Mouse (Mus musculus) adrenal gland, postnatal 25 days (tissue): Measurements from ENCODE around the gene Ltb4r1. TPM values are rescaled to one million over a fixed set of nuclear protein-coding genes. Genes with fewer than 3 reads are reported as not detected.
A peak's percentile ranks its signal among the peaks of the same experiment; 100 is the strongest.

Experiments used
- DNase-seq: peaks from one replicate; pipeline ENCODE4 v3.0.0; 2021; ENCODE audit warnings: mixed read lengths
- total RNA-seq: library from RNA; stranded (reverse); gene quantifications from 2 replicates; pipeline ENCODE4 v1.2.3, GENCODE M21; 2021

The Ltb4r1 gene
- total RNA-seq, 1 experiment from 2014 or later, result not detected

DNA sequence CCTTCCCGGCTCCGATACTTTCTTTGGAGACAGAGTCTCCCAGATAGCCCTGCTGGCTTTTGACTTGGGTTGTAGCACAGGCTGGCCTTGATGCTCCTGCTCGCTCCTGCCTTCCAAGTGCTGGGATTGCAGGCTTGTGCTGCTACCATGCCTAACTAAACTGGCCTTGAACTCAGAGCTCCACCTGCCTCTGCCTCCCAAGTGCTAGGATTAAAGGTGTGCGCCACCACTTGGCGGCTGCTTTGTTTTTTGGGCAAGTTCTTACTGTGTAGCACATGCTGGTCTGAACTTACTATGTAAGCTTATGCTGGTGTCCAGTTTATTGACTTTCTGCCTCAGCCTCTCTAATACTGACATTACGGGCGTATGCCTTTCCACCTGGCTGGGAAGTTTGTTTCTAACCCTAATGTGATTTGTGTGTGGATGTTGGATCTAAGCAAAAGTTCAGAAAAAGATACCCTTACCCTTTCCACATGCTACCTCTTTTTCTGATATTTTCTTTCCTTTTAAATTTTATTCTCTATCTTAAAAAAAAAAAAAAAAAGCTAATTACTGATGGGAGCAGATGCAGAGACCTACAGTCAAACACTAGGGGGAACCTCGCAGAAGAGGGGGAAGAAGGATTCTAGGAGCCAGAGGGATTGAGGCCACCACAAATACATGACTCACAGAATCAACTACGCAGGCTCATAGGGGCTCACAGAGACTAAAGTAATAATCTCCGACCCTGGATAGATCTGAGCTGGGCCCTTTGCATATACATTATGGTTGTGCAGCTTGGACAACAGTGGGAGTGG is 18.5 kb upstream of the Ltb4r1 start:
- DNase-seq, result no peak

DNA sequence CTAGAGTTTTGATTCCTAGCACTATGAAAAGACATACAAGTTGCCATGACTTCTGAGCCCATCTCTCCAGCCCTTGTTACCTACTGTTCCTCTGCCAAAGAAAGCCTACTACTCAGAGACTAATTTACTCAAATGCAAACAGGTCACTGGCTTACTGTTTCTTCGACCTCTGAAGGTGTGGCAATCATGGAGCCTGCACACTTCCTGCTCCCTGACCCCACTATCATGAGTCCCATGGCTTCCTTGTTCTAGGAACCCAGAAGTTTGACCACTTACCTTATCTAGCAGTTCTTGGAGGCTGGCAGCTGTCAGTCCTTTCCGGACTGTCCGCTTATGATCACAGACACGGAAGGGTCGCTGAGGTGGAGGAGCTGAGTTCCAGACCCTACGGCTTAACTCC is 8.2 kb upstream of the Ltb4r1 start:
- DNase-seq, result no peak

DNA sequence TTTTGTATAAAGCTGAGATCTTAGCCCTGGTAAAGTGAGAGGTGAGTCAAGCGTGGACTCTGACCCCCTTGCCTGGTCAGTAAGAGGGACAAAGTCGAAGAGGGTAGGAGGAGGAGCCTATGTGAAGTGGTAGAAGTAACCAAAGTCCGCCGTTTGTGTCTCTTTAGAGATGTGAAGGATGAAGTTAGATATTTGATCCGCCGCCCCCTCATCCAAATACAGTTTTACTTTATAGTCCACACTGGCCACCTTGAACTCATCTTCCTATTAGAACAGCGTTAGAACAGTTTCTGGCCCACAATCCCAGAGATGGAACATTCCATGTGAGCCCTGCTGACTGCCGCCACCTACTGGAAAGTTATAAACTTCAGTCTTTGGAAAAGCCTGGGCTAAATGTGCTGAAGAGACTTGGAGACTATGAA is 7.4 kb upstream of the Ltb4r1 start, which contains the start of gene Cideb:
Gene Cideb, minus strand, starts transcription at position 96 of the 422 bp plus-strand sequence.
- no peak for DNase-seq

DNA sequence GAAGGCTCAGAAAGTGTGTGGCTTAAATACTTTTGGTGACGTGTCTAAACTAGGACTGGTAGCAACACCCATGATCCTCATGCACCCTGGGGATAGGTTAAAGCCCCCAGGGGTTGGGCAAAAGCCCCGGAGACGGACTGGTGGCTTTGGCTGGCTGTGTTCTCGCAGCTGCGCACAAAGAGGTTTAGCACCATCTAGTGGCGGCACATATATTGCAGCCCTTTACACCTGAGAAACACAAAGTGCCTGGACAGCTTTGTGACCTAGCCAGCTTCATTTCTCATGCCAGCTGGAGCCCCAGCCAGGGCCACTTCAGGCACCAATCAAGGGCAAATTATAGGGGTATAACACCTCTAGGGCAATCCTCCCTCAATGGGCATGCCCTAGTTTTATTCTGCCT is 5.6 kb upstream of the Ltb4r1 start:
- DNase-seq, result peak; percentile 80

DNA sequence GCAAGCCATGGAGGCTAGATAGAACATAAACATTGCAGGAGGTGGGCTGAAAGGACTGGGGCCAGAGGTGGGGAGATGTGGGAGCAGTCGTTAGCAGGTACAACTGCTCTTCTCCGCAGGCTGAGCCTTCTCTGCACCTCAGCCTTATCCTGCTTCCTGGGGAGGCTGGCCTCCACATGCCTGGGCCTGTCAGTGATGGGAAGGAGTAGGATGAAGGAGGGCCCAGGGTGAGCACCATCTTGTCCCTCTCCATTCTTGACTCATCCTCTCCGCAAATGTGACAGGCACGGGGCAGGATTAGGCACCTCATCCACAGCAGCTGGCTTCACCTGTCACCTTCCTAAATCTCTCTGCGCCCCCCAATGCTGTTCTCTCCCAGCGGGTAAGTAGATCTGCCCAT is 4.6 kb upstream of the Ltb4r1 start, which contains the start of gene Ltb4r2:
Gene Ltb4r2, plus strand, starts transcription at position 266 of the 400 bp plus-strand sequence.
- no peak for DNase-seq

DNA sequence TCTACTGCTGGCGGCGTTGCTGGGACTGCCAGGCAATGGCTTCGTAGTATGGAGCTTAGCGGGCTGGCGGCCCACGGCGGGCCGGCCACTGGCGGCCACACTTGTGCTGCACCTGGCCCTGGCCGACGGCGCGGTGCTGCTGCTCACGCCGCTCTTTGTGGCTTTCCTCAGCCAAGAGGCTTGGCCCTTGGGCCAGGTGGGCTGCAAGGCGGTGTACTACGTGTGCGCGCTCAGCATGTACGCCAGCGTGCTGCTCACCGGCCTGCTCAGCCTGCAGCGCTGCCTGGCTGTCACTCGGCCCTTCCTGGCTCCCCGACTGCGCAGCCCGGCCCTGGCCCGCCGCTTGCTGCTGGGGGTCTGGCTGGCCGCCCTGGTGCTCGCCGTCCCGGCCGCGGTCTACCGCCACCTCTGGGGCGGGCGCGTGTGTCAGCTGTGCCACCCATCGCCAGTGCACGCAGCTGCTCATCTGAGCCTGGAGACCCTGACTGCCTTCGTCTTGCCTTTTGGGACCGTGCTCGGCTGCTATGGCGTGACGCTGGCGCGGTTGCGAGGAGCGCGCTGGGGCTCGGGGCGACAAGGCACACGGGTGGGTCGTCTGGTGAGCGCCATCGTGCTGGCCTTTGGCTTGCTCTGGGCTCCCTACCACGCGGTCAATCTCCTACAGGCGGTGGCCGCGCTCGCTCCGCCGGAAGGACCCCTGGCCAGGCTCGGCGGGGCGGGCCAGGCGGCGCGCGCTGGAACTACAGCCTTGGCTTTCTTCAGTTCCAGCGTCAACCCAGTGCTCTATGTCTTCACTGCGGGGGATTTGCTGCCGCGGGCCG is 3.6 kb upstream of the Ltb4r1 start:
- DNase-seq, result peak; percentile 47

DNA sequence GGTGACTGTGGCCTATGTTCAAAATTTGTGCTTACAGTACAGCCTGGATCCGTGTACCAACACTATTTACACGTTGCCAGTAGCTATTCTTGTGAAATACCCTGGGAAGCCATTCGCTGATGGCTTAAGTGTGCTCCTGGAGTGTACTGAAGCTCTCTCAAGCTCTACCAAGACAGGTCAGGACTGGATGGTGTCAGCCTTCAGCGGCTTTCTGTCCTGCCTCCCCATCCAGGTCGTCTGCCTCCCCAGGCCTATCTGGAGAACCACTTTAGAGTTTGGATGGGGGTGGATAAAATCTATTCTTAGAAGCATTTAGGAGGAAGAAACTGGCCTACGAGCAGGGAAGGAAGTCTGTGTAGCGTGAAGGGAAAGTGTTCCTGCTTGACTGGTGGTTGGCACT is 2.6 kb upstream of the Ltb4r1 start:
- no peak for DNase-seq

DNA sequence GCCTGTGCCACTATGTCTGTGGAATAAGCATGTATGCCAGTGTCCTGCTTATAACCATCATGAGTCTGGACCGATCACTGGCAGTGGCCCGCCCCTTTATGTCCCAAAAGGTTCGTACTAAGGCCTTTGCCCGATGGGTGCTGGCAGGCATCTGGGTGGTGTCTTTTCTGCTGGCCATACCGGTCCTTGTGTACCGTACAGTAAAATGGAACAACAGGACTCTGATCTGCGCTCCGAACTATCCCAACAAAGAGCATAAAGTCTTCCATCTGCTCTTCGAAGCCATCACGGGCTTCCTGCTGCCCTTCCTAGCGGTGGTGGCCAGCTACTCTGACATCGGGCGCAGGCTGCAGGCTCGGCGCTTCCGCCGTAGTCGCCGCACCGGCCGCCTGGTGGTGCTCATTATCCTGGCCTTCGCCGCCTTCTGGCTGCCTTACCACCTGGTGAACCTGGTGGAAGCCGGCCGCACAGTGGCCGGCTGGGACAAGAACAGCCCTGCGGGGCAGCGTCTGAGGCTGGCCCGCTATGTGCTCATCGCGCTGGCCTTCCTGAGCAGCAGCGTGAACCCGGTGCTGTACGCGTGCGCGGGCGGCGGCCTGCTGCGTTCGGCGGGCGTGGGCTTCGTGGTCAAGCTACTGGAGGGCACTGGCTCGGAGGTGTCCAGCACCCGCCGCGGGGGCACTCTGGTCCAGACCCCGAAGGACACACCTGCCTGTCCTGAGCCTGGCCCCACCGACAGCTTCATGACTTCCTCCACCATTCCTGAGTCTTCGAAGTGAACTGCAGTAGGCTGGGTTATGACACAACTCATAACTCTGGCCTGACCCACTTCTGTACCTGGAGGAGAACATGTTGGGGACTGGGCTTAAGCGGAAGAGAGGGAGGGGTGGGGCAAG is 2.0 kb downstream of the Ltb4r1 start:
- DNase-seq, result peak; percentile 65

DNA sequence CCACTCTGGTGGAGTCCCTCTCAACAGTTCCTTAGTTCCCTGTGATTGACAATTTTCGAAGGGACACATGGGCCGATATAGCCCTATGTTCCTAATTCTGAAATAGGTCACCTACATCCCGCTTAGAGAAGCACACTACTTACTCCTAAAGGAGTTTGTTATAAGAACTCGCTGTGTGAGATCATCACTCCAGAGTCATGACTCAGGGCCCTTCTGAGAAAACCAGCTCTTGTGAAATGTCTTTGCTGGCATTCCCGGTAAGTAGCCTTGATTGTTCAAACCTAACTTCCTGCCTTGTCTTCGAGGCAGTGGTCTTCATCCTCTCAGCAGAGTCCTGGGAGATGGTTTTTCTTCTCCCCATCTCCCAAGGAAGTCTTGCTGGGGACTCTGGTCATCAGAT is 2.8 kb downstream of the Ltb4r1 start:
- DNase-seq, result no peak

DNA sequence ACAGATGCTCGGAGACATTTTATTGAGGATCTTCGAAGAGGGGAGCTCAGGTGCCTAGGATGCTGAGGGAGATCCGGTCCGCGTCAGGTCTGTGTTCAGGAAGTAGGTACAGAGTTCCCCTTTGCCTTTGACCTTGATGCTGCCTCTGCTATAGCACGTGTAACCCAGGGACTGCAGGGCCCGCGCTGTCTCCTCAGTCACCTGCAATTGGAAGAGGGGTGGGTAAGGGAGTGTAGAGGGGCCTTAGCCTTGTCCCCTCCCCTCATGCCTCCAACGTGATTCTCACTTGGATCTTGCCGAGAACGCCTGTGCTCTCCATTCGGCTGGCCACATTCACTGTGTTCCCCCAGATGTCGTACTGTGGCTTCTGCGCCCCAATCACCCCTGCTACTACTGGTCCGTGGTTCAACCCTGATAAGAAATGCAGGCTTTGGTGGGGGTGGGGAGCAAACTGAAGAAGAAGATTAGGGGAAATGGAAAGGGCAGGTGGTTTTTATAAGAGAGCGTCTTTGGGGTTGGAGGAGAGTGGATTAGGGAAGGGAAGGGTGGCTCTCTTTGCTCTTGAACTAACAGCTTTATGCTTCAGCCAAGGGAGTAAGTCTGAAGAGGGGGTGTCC is 3.4 kb downstream of the Ltb4r1 start:
- DNase-seq, result no peak

DNA sequence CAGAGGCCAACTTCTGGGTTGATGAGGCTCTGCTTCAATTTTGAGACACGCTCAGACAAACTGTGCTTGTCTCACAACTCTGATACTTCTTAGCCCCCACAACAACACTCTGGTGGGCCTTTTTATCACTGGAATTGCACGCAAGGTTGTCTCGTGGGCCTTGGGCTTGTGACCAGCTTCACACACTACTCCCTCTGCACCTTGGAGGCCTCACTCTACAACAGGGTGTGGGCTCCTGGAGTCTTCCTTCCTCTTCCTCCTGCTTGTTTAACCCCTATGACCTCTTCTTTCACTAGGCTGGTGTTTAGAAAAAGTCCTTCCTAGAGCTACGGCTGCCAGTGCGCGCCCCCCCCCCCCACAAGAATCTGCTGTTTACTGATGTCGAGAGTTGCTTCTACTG is 10.9 kb downstream of the Ltb4r1 start:
- DNase-seq, result no peak

DNA sequence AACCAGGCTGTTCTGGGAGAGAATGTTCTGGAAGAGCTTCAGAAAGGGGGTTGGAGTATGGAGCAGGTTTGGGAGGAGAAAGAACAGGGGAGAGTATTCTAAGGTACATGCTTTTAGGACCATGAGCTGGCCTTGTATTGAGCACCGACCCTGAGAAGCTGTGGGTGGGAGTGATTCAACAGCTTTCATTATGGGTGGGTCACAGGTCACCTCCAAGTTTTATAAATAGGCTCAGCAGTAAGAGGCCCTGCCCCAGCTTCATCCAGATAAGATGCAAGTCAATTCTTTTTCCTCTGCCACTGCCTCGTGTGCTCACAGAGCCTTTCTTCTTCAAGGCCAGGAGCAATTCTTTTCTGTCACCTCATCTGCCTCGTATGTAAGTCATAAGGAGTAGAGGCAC is 11.4 kb downstream of the Ltb4r1 start:
- DNase-seq, result no peak

DNA sequence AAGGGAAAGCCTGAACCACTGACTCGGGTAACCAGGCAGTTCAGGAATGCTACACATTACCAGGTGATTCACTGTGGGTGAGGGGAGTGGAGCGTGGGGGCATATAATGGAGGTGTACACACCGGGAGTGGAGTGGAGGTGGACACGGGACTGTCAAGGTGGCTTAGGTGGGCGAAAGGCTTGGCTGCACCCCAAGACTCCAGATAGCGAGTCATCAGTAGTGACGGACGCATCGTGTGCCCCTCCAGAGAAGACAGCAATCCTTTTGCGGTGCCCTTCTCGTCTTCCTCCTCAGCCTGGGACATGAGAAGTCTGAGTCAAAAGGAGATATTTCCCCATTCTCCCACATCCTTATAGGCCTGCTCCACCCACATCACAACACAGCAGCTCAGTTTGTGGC is 12.0 kb downstream of the Ltb4r1 start:
- no peak for DNase-seq

DNA sequence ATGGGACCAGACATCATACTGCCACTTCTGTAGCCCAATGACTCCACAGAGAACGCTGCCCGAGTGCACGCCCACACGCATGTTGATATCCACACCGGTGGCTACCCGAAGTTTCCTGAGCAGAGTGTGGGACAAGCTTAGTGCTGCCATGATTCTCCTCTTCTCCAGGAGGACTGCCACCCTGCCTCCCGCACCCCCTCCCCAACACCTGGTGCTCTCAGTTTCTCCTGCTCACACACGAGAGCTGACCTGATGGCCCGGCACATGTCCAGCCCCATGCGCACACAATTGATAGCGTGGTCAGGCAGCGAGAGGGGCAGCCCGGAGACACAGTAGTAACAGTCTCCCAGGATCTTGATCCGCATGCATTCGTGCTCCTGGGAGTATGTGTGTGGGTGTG is 12.9 kb downstream of the Ltb4r1 start:
- no peak for DNase-seq

DNA sequence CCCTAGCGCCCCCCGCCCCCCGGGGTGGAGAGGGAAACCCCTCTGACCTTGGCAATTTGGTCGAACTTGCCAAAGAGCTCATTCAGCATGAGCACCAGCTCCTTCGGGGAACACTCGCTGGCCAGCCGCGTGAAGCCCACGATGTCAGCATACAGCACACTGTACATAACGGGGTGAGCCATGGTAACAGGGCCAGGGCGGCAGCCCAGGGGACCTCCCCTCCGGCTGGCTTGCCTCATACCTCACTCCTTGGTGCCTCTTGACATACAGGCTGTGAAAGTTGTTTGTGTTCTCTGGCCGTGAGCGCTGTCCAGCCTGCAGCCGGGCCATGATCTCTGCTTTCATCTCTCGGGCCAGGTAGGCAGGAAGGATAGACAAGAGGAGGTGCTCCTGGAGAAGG is 13.9 kb downstream of the Ltb4r1 start:
- DNase-seq, result no peak

DNA sequence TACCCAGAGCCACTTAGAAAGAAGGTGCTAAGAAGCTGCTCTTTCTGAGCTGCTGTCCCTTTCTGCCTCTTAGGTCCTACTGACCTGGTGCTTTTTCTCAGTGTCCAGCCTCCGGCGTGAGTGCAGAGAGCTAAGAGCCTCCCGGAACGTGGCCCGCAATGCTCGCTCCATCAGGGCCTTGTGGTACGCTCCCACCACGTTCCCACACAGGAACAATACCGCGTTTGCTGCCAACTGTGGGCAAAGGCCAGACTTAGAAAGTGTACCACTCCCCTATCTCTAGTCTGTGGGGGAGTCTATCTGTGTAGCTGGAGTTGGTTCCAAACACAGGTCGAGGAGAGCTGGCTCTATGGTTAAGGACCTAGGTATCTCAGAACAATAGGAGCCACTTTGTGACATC is 15.0 kb downstream of the Ltb4r1 start:
- no peak for DNase-seq

DNA sequence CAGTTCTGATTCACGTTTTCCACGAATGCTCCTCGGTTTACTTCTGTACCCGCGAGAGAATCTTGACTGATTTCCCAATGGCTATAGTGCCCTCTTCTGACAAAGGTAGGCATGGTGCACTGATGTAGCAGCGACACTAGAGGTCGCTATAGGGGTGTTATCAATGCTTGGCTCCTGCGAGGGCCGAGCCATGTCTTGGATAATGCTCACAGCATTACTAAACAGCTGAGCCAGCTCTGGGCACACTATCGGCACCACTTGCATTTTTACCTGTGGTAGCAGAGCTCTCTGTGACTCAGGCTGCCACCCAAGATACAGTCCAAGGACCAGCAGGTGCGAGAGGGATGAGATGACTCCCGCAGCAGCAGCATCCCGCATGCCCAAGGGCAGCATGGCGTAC is 15.5 kb downstream of the Ltb4r1 start:
- DNase-seq, result peak; percentile 55

DNA sequence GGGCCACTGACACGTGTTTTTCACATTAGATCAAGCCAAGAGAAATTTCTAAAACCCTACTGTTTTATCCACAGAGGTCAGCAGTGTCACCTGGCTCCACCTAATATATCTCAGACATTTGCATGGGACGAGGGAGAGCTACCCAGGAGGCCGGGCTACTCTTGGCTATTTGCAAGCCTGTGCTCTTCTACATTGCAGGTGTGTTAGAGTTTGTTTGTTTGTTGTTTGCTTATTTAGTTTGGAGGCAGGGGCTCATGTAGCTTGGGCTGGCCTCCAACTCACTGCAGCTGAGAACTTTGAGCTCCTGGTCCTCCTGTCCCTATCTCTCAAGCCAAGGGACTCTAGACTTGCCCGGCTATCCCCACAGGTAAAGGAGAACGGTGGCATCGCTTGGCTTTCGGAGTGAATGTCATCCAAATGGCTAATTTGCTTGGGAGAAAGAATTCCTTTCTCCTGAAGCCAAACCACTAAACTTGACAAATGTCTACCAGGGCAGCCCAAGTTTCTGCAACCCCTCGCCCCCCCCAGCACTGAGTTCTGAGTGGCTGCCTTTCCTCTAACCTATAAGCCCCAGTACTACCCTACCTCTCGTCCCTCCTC is 16.7 kb downstream of the Ltb4r1 start:
- DNase-seq, result no peak

DNA sequence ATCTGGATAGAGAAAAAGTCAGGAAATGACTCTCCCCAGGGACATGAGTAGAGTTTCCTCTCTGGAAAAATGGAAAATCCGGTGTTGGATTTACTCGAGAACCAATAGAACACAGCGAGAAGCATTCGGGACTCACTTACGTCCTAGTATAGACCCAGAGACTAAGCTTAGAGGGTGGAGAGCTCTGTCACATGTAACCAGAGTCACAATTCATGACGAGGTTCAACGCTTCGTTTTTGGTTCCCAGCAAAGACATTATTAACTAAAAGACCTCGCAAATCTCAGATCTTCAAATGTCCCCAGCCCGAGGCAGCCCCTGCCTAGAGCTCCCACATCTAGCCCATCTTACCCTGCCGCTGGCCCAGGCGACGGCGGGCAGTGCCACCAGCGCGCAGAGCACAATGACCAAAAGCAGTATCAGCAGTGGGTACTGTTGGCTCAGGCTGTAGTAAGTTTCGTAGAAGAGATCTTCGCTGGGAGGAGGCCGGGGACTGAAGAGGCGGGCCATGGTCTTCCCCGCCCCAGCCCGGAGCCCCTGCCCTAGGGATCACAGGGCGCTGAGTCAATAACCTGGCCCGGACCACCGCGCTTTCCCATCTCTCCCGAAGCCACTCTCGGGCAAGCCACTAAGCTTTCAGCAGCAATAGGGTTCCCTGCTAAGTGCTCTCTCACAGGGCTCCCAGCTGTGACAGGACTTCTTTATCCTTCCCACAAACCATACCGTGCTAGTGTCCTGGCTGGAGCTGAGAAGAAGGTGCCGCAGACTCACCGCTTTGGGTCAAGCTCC is 17.6 kb downstream of the Ltb4r1 start:
- DNase-seq, result no peak

DNA sequence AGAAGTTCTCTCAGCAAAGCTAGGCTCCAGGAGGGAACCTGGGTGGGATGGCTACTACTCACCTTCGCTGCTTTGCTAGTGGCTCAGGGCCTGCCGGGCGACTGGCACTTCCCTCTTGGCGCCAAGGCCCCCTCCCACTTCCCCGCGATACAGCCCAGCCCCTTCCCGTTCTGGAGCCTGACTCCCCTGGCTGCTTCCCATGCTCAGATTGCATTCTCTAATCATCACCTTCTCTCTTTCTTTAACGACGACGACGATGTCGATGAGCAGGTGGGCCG is 18.1 kb downstream of the Ltb4r1 start, which contains the start of gene Adcy4:
Gene Adcy4, minus strand, starts transcription at position 138 of the 278 bp plus-strand sequence.
- DNase-seq, result no peak

DNA sequence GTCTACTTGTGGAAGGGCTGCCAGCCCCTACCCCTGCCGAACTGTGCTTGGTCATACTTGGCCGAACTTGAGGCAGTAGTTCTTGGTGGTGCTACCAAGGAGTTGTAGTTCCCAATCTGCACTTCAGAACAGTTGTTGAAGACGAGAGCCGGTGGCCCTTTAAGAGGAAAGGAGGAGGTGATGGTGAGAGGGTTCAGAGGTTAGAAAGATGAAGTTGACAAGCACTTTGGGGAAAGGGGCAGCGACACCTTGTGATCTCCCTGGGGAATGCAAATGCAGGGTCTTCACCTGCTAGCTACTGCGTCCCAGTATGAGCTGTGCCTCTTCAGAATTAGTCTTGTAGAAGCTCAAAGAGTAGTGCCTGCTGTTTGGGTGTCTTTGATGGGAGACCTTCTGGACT is 19.4 kb downstream of the Ltb4r1 start:
- DNase-seq, result no peak
